Mouse (Mus musculus): Measurements from ENCODE around the gene Nthl1.

GRCm38 (mm10) chr17:24603961-24604360 lies 28.5 kb upstream of the Nthl1 start:
- TF ChIP-seq HCFC1 (IDR thresholded peaks at IDR 0.05; ENCODE audit: borderline replicate concordance, insufficient read depth, low read length): no peak
- TF ChIP-seq MAFK (IDR thresholded peaks at IDR 0.05; ENCODE audit: insufficient read depth, low read depth, low read length): no peak
- TF ChIP-seq ZC3H11A (IDR thresholded peaks at IDR 0.05; ENCODE audit: borderline replicate concordance, low read depth, low read length): no peak

All from ES-E14 (cell line).